Mouse (Mus musculus) CH12.LX (cell line): Measurements from ENCODE around the gene Mdga1. TPM values are rescaled to one million over a fixed set of nuclear protein-coding genes. Genes with fewer than 3 reads are reported as not detected.

ENCODE experiments used
- DNase-seq: peaks from one replicate; pipeline ENCODE4 v3.0.0-alpha.2; 2013; ENCODE audit errors: extremely low read depth
- H3K27ac ChIP-seq: 2 replicates; pipeline ENCODE4 v1.5.1; 2012; ENCODE audit warnings: low read depth, mild to moderate bottlenecking, control low read depth, moderate library complexity; ENCODE audit not compliant: insufficient read depth
- H3K27me3 ChIP-seq: replicated peaks from 2 replicates; pipeline ENCODE3; 2012; ENCODE audit warnings: inconsistent platforms
- H3K36me3 ChIP-seq, 2 experiments: replicated peaks in 1 of 2; 2 replicates each; pipeline versions ENCODE3 to v1.6.1; 2012; ENCODE audit warnings: inconsistent platforms in 1 of 2, low read length in 1 of 2, mild to moderate bottlenecking in 1 of 2, mixed read lengths in 1 of 2, moderate library complexity in 1 of 2; ENCODE audit not compliant: control insufficient read depth in 1 of 2, insufficient read depth in 1 of 2
- H3K4me1 ChIP-seq, 2 experiments: 2 replicates each; pipeline ENCODE4 v1.6.1; 2012; ENCODE audit warnings: inconsistent platforms in 1 of 2, moderate library complexity in 1 of 2; ENCODE audit not compliant: insufficient read depth in 2 of 2, control insufficient read depth in 1 of 2
- H3K4me2 ChIP-seq: 2 replicates; pipeline ENCODE4 v1.6.1; 2012; ENCODE audit warnings: low read depth, mild to moderate bottlenecking, control low read depth; ENCODE audit not compliant: poor library complexity, insufficient read depth, severe bottlenecking
- H3K4me3 ChIP-seq, 3 experiments: fragments of 150-350 bp in 1 of 3; sonication (generic) in 1 of 3; replicated peaks in 1 of 3; 2 replicates each; pipeline versions ENCODE3 to v1.5.1; 2011 to 2012; ENCODE audit warnings: low read depth in 2 of 3, low read length in 2 of 3, mild to moderate bottlenecking in 2 of 3, moderate library complexity in 2 of 3, control low read depth in 1 of 3, improper control_type of control experiment in 1 of 3, inconsistent platforms in 1 of 3, mixed read lengths in 1 of 3; ENCODE audit not compliant: poor library complexity in 1 of 3
- H3K79me2 ChIP-seq: replicated peaks from 2 replicates; pipeline ENCODE4 v1.6.1; 2012; ENCODE audit warnings: mild to moderate bottlenecking, moderate library complexity; ENCODE audit not compliant: control insufficient read depth, poor library complexity, insufficient read depth, severe bottlenecking; ENCODE audit errors: extremely low read depth
- H3K9ac ChIP-seq: 2 replicates; pipeline ENCODE4 v1.6.1; 2012; ENCODE audit warnings: low read depth, mild to moderate bottlenecking, control low read depth, moderate library complexity; ENCODE audit not compliant: insufficient read depth
- H3K9me3 ChIP-seq: replicated peaks from 2 replicates; pipeline ENCODE3; 2012; ENCODE audit warnings: low read length, inconsistent platforms, mixed read lengths
- CHD2 ChIP-seq: IDR thresholded peaks from 2 replicates; pipeline ENCODE4 v1.6.1; 2011; ENCODE audit warnings: low read length, improper control_type of control experiment
- CTCF ChIP-seq, 2 experiments: IDR thresholded peaks in 1 of 2; conservative IDR thresholded peaks in 1 of 2; 2 replicates each; pipeline ENCODE4 v1.5.1; 2011 to 2012; ENCODE audit warnings: low read depth in 2 of 2, low read length in 2 of 2, improper control_type of control experiment in 1 of 2, inconsistent platforms in 1 of 2, mild to moderate bottlenecking in 1 of 2, moderate library complexity in 1 of 2
- E2F4 ChIP-seq: IDR thresholded peaks from 2 replicates; pipeline ENCODE4 v1.6.1; 2011; ENCODE audit warnings: low read depth, low read length, improper control_type of control experiment; ENCODE audit not compliant: insufficient replicate concordance
- KAT2A ChIP-seq: IDR thresholded peaks from 2 replicates; pipeline ENCODE4 v1.6.1; 2012; ENCODE audit warnings: low read length, improper control_type of control experiment, inconsistent platforms; ENCODE audit not compliant: insufficient replicate concordance
- MAFK ChIP-seq: IDR thresholded peaks from 2 replicates; pipeline ENCODE4 v1.6.1; 2011; ENCODE audit warnings: low read length, improper control_type of control experiment; ENCODE audit not compliant: insufficient replicate concordance
- MAZ ChIP-seq: IDR thresholded peaks from 2 replicates; pipeline ENCODE4 v1.6.1; 2012; ENCODE audit warnings: low read depth, mild to moderate bottlenecking, inconsistent platforms, low read length, improper control_type of control experiment, moderate library complexity
- MXI1 ChIP-seq: IDR thresholded peaks from 2 replicates; pipeline ENCODE4 v1.6.1; 2011; ENCODE audit warnings: mild to moderate bottlenecking, low read depth, low read length, improper control_type of control experiment
- NELFE ChIP-seq: IDR thresholded peaks from 2 replicates; pipeline ENCODE4 v1.6.1; 2011; ENCODE audit warnings: low read depth, low read length, improper control_type of control experiment
- NRF1 ChIP-seq: IDR thresholded peaks from 2 replicates; pipeline ENCODE4 v1.6.1; 2014; ENCODE audit warnings: low read depth, mild to moderate bottlenecking, inconsistent platforms, low read length, improper control_type of control experiment, moderate library complexity
- PAX5 ChIP-seq: IDR thresholded peaks from 2 replicates; pipeline ENCODE4 v1.6.1; 2012; ENCODE audit warnings: low read length, inconsistent platforms, mixed read lengths
- POLR2A ChIP-seq: IDR thresholded peaks from 2 replicates; pipeline ENCODE4 v1.6.1; 2011; ENCODE audit warnings: low read depth, mild to moderate bottlenecking, improper control_type of control experiment, low read length
- RAD21 ChIP-seq: IDR thresholded peaks from 2 replicates; pipeline ENCODE4 v1.6.1; 2011; ENCODE audit warnings: low read depth, mild to moderate bottlenecking, low read length, improper control_type of control experiment, moderate library complexity
- RCOR1 ChIP-seq: conservative IDR thresholded peaks from 2 replicates; pipeline ENCODE4 v1.6.1; 2012; ENCODE audit warnings: low read depth, mild to moderate bottlenecking, inconsistent platforms, low read length, improper control_type of control experiment
- SMC3 ChIP-seq: IDR thresholded peaks from 2 replicates; pipeline ENCODE4 v1.6.1; 2011; ENCODE audit warnings: low read depth, low read length, improper control_type of control experiment
- TCF12 ChIP-seq: IDR thresholded peaks from 2 replicates; pipeline ENCODE4 v1.6.1; 2014; ENCODE audit warnings: low read depth, mild to moderate bottlenecking, inconsistent platforms, low read length, improper control_type of control experiment
- USF1 ChIP-seq: IDR thresholded peaks from 2 replicates; pipeline ENCODE4 v1.6.1; 2014; ENCODE audit warnings: low read depth, mild to moderate bottlenecking, inconsistent platforms, low read length, improper control_type of control experiment
- USF2 ChIP-seq: conservative IDR thresholded peaks from 2 replicates; pipeline ENCODE4 v1.6.1; 2011; ENCODE audit warnings: low read depth, low read length, improper control_type of control experiment
- ZMIZ1 ChIP-seq: IDR thresholded peaks from 2 replicates; pipeline ENCODE4 v1.6.1; 2012; ENCODE audit warnings: low read depth, mild to moderate bottlenecking, inconsistent platforms, low read length, improper control_type of control experiment
- ZNF384 ChIP-seq: IDR thresholded peaks from 2 replicates; pipeline ENCODE4 v1.6.1; 2012; ENCODE audit warnings: low read depth, low read length, improper control_type of control experiment, inconsistent platforms
- dilution Hi-C: fragments of 300-500 bp; cut with MboI; formaldehyde crosslinking; loops from 2 replicates; pipeline ENCODE4 v1.14.3; 2020; ENCODE audit warnings: low sequenced_read_pairs; ENCODE audit not compliant: extremely low pct_unique_long_range_greater_than_20kb, extremely low pct_ligation_motif_present
- in situ Hi-C: fragments of 300-500 bp; cut with MboI; formaldehyde crosslinking; loops from 3 replicates; pipeline ENCODE4 v1.14.3; 2019; ENCODE audit warnings: low sequenced_read_pairs, low pct_ligation_motif_present, low pct_unique_long_range_greater_than_20kb, mixed read lengths
- polyA plus RNA-seq: library from polyadenylated mRNA; unstranded; fragments of >175 nt; gene quantifications from 2 replicates; pipeline ENCODE4 v1.2.1, GENCODE M21; 2012; ENCODE audit warnings: low read depth; ENCODE audit not compliant: insufficient read length
- total RNA-seq, 2 experiments: library from RNA; depleted of rRNA; stranded (reverse); fragments of 300-350 nt in 1 of 2; fragments of >200 nt in 1 of 2; gene quantifications; 2 replicates each; pipeline ENCODE4 v1.2.3; 2012 to 2014

Gene Mdga1
- total and polyA plus RNA-seq, 3 experiments = 0.29 to 0.39 (median 0.38) TPM

- Histone ChIP-seq H3K4me1 (peaks cover 0 to 17% of the 10 kb centered on the region in 2 experiments; a peak in 3 of 4 replicates), H3K79me2 (no peaks in the 10 kb centered on the region), H3K9ac (no peak overlapping the region), H3K27ac (no peak overlapping the region), H3K4me2 (no peak overlapping the region), H3K4me3 (no peak overlapping the region), H3K36me3 (no peaks in the 10 kb centered on the region), H3K9me3 (no peaks in the 10 kb centered on the region), H3K27me3 (peaks cover 28% of the 10 kb centered on the region)
- DNase-seq = no peak
- in situ Hi-C loops (no loop called here), dilution Hi-C loops (no loop called here)
- TF ChIP-seq MXI1 (no peak), TCF12 (no peak), KAT2A (no peak), USF1 (no peak), POLR2A (no peak), ZNF384 (no peak), RAD21 (no peak), MAFK (no peak), E2F4 (no peak), CHD2 (no peak), RCOR1 (no peak), NELFE (no peak), CTCF (conservative IDR thresholded peaks at IDR 0.05 in 1 of 2, IDR thresholded peaks at IDR 0.05 in 1 of 2; ENCODE audit: low read depth in 2 of 2, low read length in 2 of 2) (no peak)
Measured at GRCm38 (mm10) chr17:29819608-29820007, 150.3 kb downstream of the Mdga1 start.

- H3K79me2 ChIP-seq = no peaks in the 10 kb centered on the region
- H3K4me1 ChIP-seq = peaks cover 0 to 12% of the 10 kb centered on the region in 2 experiments; a peak in 2 of 4 replicates
- H3K27me3 ChIP-seq = peaks cover 25% of the 10 kb centered on the region
- TF ChIP-seq ZMIZ1 (no peak), NRF1 (no peak), MAZ (no peak), PAX5 (no peak), NELFE (no peak), USF1 (no peak), SMC3 (no peak), MAFK (no peak), USF2 (no peak), RAD21 (no peak)
- DNase-seq = no peak
- no peak overlapping the region for H3K27ac ChIP-seq
- no peaks in the 10 kb centered on the region for H3K9me3 ChIP-seq
- no peak overlapping the region for H3K4me2 ChIP-seq
- in situ Hi-C loops = no loop called here
- no peak overlapping the region for H3K9ac ChIP-seq
- dilution Hi-C loops = no loop called here
- no peak overlapping the region for H3K4me3 ChIP-seq
- no peaks in the 10 kb centered on the region for H3K36me3 ChIP-seq
Measured at GRCm38 (mm10) chr17:29818989-29819388, 150.9 kb downstream of the Mdga1 start.
